ENCODE assay signal across 9 mouse cellular contexts in the genomic region with DNA sequence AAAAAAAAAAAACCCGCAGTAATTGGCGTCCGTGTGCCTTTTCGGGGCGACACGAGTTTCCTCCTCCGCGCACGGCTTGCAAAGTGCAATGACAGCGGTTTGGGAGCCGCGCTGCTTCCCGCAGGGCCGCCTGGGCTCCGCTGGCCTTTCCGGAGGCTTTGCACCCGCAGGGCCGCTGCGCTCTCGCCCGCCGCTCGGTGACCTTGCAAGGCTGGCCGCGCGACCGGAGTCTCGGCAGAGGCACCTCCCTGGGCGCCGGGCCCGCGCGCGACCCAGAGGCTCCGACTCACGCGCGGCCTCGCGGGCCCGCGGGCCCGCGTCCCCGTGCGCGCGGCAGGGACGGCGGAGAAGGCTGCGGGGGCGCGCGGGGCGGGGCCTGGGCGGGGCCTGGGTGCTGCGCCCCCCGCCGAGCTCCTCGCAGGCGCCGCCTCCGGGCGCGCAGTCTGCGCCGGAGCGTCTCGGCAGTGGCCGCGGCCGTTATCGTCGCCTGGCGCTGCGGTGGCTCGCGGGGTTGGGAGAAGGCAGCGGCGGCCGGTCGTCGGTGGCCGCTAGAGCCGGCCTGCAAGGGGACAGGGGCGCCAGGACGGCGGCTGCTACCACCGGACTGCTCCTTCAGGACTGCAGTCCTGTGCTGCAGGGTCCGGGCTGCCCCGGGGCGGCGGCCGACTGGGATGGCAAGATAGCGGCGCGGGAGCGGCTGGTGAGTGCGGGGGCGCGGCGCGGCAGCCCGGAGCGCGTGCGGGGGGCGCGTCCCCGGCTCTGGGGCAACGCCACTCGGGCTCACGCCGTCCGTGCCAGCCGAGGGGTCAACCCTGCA. TPM values are rescaled to one million over a fixed set of nuclear protein-coding genes. Genes with fewer than 3 reads are reported as not detected.
DNase-seq lines count a peak whose midpoint lies in the region; ATAC-seq and TF ChIP-seq lines count a peak whose summit lies in the region.
"Had no signal": no experiment of that assay in that cellular context is flagged by ENCODE, and none has a peak within 500 bp of the region (broad histone marks: within the 10 kb centered on the region; RNA-seq: fewer than 3 reads in every experiment).

No protein-coding gene starts in this region.

- peak overlapping the region; percentile 81 for H3K9ac ChIP-seq in lung, embryonic 15.5 days

- peak; percentile 87 to 89 for DNase-seq in cerebellum, adult 2 months
- DNase-seq in hindbrain, embryonic 10.5 days (ENCODE audit: low spot score): peak; percentile 82
- DNase-seq in layer of hippocampus, postnatal 10 days (ENCODE audit: low spot score in 2 of 2): peak; percentile 80 to 88
- DNase-seq in ovary, postnatal 14 days (ENCODE audit: low spot score): peak; percentile 77
- DNase-seq in thymus, postnatal 10 days (ENCODE audit: low spot score in 2 of 2): peak; percentile 22 to 66

- WGBS in cerebellum, adult 2 months: under 1% methylated on average over 116 of the region's 116 CpGs
- WGBS in hindbrain, embryonic 10.5 days: under 1% methylated on average over 116 of the region's 116 CpGs
- WGBS in lung, embryonic 15.5 days: under 1% methylated on average over 69 of the region's 116 CpGs

- no peaks in the 10 kb centered on the region for H3K27me3 ChIP-seq in E14TG2a.4 (ENCODE audit: insufficient read depth, low read length)
- H3K27me3 ChIP-seq in cerebellum, adult 2 months (ENCODE audit: control insufficient read depth, insufficient read depth, low read length): no peaks in the 10 kb centered on the region
- H3K27me3 ChIP-seq in hindbrain, embryonic 10.5 days (ENCODE audit: insufficient read depth, poor library complexity, severe bottlenecking): peaks cover 28% of the 10 kb centered on the region
- H3K27me3 ChIP-seq in lung, embryonic 15.5 days: no peaks in the 10 kb centered on the region; the same call in 1 of the 2 replicates

- peaks cover 22% of the 10 kb centered on the region for H3K36me3 ChIP-seq in E14TG2a.4 (ENCODE audit: insufficient read depth, low read length)
- H3K36me3 ChIP-seq in hindbrain, embryonic 10.5 days: no peaks in the 10 kb centered on the region
- H3K36me3 ChIP-seq in lung, embryonic 15.5 days: no peaks in the 10 kb centered on the region
- H3K36me3 ChIP-seq: G1E had no signal

- peak; percentile 76 for ATAC-seq in frontal cortex, adult (ENCODE audit: low TSS enrichment)
- peak; percentile 95 for ATAC-seq in lung, embryonic 15.5 days (ENCODE audit: borderline replicate concordance, extremely low read depth, low FRiP score, low TSS enrichment)

- H3K4me3 ChIP-seq in E14TG2a.4 (replicated peaks; ENCODE audit: low read length): peak overlapping the region; percentile 94
- H3K4me3 ChIP-seq in cerebellum, adult 2 months (replicated peaks; ENCODE audit: insufficient read depth, low read depth, low read length): peak overlapping the region; percentile 93
- peak overlapping the region; percentile 63 for H3K4me3 ChIP-seq in hindbrain, embryonic 10.5 days
- H3K4me3 ChIP-seq in lung, embryonic 15.5 days: peak overlapping the region; percentile 93

- TF ChIP-seq CTCF in E14TG2a.4 (conservative IDR thresholded peaks at IDR 0.05; ENCODE audit: low read length): no peak
- TF ChIP-seq CTCF in cerebellum, adult 2 months (IDR thresholded peaks at IDR 0.05; ENCODE audit: borderline replicate concordance, insufficient read depth, low read depth, low read length): no peak

- H3K27ac ChIP-seq in cerebellum, adult 2 months (ENCODE audit: insufficient read depth, low read length): peak overlapping the region; percentile 86
- peak overlapping the region; percentile 89 for H3K27ac ChIP-seq in hindbrain, embryonic 10.5 days
- H3K27ac ChIP-seq in lung, embryonic 15.5 days: peak overlapping the region; percentile 94

- peak; percentile 51; the same call in 1 of the 2 replicates for TF ChIP-seq POLR2A in cerebellum, adult 2 months (IDR thresholded peaks at IDR 0.05; ENCODE audit: borderline replicate concordance, insufficient read depth, low read length)

- peak overlapping the region; percentile 88 for H3K4me2 ChIP-seq in lung, embryonic 15.5 days

- H3K4me1 ChIP-seq in E14TG2a.4 (replicated peaks; ENCODE audit: low read depth, low read length): peaks cover 74% of the 10 kb centered on the region
- no peaks in the 10 kb centered on the region for H3K4me1 ChIP-seq in cerebellum, adult 2 months (ENCODE audit: control insufficient read depth, insufficient read depth, low read length)
- H3K4me1 ChIP-seq in hindbrain, embryonic 10.5 days (replicated peaks): peaks cover 28% of the 10 kb centered on the region
- H3K4me1 ChIP-seq in lung, embryonic 15.5 days: peaks cover 56% of the 10 kb centered on the region

- no peaks in the 10 kb centered on the region for H3K9me3 ChIP-seq in E14TG2a.4 (ENCODE audit: low read length)
- no peaks in the 10 kb centered on the region for H3K9me3 ChIP-seq in hindbrain, embryonic 10.5 days
- H3K9me3 ChIP-seq in lung, embryonic 15.5 days: no peaks in the 10 kb centered on the region

RNA-seq across cellular contexts. Expression of a gene that starts 38.9 kb away (rescaled TPM):
- 18.7 and 19.9 TPM in 2 replicates for polyA plus RNA-seq in cerebellum, adult 2 months (2012; rRNA removed)
- 11.0 and 13.4 TPM in 2 replicates for polyA plus RNA-seq in hindbrain, embryonic 10.5 days (2016; fragmentation: Nextera tagmentation; extraction: Ambion mirVana)
- 10 to 100 TPM; 44.0 to 45.5 TPM for total RNA-seq in layer of hippocampus, postnatal 10 days (2021)
- polyA plus RNA-seq in lung, embryonic 15.5 days (2015; fragmentation: Nextera tagmentation; extraction: Ambion mirVana): 22.7 and 24.1 TPM in 2 replicates
- polyA plus RNA-seq: G1E had no signal

Comparison
In these comparisons a context has a peak if more than half of its experiments do, and no peak if none do; other contexts are left out.
1. Peak in every context shown above with its lines: DNase-seq, ATAC-seq, H3K4me3 ChIP-seq and H3K27ac ChIP-seq.